Mouse (Mus musculus) lung, postnatal 0 days (tissue): ENCODE results near the gene Slc25a21.

Experiments used
- CTCF ChIP-seq: IDR thresholded peaks from 2 replicates; pipeline ENCODE4 v1.5.1; 2016; ENCODE audit warnings: antibody characterized with exemption, mild to moderate bottlenecking
- EP300 ChIP-seq: IDR thresholded peaks from 2 replicates; pipeline ENCODE4 v1.6.1; 2016; ENCODE audit warnings: antibody characterized with exemption, mild to moderate bottlenecking, control low read depth

GRCm38 (mm10) chr12:57016324-57016723 is 180.9 kb downstream of the Slc25a21 start:
- 0 out of 2 replicates have a peak, but pooled peaks have one; percentile 4 for TF ChIP-seq CTCF
- TF ChIP-seq EP300: no peak
